ENCODE assay signal across 7 mouse cellular contexts in the genomic region with DNA sequence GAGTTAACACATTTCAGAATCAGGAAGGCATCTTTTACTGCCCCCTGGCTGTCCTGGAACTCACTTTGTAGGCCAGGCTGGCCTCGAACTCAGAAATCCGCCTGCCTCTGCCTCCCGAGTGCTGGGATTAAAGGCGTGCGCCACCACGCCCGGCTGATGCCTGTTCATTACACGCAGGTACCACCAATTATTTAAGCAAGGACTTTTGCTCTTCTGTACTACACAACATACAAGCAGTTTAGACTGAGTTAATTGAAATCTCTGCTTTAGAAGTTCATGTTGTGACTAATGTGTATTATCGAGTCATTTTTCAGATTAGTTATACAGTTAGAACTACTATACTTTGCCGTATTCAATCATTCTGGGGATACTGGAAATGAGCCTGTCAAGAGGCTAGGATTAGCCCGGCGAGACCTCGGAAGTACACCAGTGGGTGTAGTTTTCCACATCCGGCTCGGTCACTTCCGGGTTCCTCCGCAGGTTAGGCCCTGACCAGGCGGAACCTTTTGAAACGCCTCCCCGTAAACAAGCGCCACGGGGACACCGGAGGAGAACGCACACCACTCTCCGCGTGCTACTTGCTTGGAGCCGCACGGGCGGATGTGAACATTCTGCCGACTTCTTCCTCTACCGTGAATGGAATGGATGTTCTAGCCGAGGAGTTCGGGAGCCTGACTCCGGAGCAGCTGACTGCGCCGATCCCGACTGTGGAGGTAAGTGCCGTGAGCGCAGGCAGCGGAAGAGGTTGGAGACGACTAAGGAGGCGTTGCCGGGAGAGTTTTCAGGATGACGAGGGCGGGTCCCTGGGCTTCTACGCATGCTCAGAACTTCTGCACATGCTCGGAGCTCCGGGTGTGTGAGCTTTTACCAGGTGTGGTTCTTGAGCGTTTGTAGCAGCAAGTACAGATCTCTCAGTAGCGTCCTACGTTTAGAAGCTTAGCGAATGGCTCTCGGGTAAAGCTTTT. TPM values are rescaled to one million over a fixed set of nuclear protein-coding genes. Genes with fewer than 3 reads are reported as not detected.
A peak's percentile ranks its signal among the peaks of the same experiment; 100 is the strongest.
DNase-seq lines count a peak whose midpoint lies in the region; ATAC-seq and TF ChIP-seq lines count a peak whose summit lies in the region.

A gene (plus strand): TSS at position 467 of the 965 bp plus-strand sequence.

- peak; percentile 96 for DNase-seq in adrenal gland, postnatal 10 days
- DNase-seq in embryonic facial prominence, embryonic 10.5 days (ENCODE audit: low spot score): peak; percentile 93
- peak; percentile 85 for DNase-seq in gonadal fat pad, adult 2 months (ENCODE audit: low read depth)
- peak; percentile 93 for DNase-seq in left cerebral cortex, postnatal 4 days

- no peaks in the 10 kb centered on the region for H3K9me3 ChIP-seq in embryonic facial prominence, embryonic 10.5 days
- no peaks in the 10 kb centered on the region for H3K9me3 ChIP-seq in intestine, postnatal 0 days (ENCODE audit: control insufficient read depth)
- no peaks in the 10 kb centered on the region for H3K9me3 ChIP-seq in midbrain, embryonic 12.5 days

- TF ChIP-seq CTCF in intestine, postnatal 0 days (IDR thresholded peaks at IDR 0.05; ENCODE audit: low read depth): peak; percentile 38
- TF ChIP-seq CTCF in small intestine, adult 2 months (IDR thresholded peaks at IDR 0.05; ENCODE audit: extremely low read depth, insufficient read length, insufficient replicate concordance, low read depth, low read length): peak; percentile 7; the same call in 1 of the 2 replicates

- H3K4me1 ChIP-seq in embryonic facial prominence, embryonic 10.5 days: peaks cover 15% of the 10 kb centered on the region
- no peaks in the 10 kb centered on the region for H3K4me1 ChIP-seq in intestine, postnatal 0 days (replicated peaks; ENCODE audit: control insufficient read depth, insufficient read depth, low read length)
- H3K4me1 ChIP-seq in midbrain, embryonic 12.5 days: peaks cover 9% of the 10 kb centered on the region
- peaks cover 4% of the 10 kb centered on the region; the same call in 1 of the 2 replicates for H3K4me1 ChIP-seq in small intestine, adult 2 months (ENCODE audit: control insufficient read depth, insufficient read depth, insufficient read length, low read length)

- 8% methylated on average over 53 of the region's 53 CpGs for WGBS in embryonic facial prominence, embryonic 10.5 days
- 6% methylated on average over 53 of the region's 53 CpGs for WGBS in intestine, postnatal 0 days
- WGBS in midbrain, embryonic 12.5 days: 7% methylated on average over 53 of the region's 53 CpGs
- 6% methylated on average over 53 of the region's 53 CpGs for WGBS in small intestine, adult 2 months

- H3K36me3 ChIP-seq in embryonic facial prominence, embryonic 10.5 days (replicated peaks): no peaks in the 10 kb centered on the region
- no peaks in the 10 kb centered on the region for H3K36me3 ChIP-seq in intestine, postnatal 0 days (ENCODE audit: control insufficient read depth, insufficient read depth)
- H3K36me3 ChIP-seq in midbrain, embryonic 12.5 days: no peaks in the 10 kb centered on the region
- no peaks in the 10 kb centered on the region for H3K36me3 ChIP-seq in small intestine, adult 2 months (ENCODE audit: control insufficient read depth, insufficient read depth, low read length)

- peak within 1 kb of the TSS; percentile 48 for H3K9ac ChIP-seq in intestine, postnatal 0 days (ENCODE audit: low read depth, low read length)
- peak within 1 kb of the TSS; percentile 62 for H3K9ac ChIP-seq in midbrain, embryonic 12.5 days (replicated peaks)

- no peaks in the 10 kb centered on the region for H3K27me3 ChIP-seq in embryonic facial prominence, embryonic 10.5 days (replicated peaks; ENCODE audit: low read depth, poor library complexity, severe bottlenecking)
- H3K27me3 ChIP-seq in intestine, postnatal 0 days (replicated peaks; ENCODE audit: control insufficient read depth, insufficient read depth, low read length): no peaks in the 10 kb centered on the region
- H3K27me3 ChIP-seq in midbrain, embryonic 12.5 days: no peaks in the 10 kb centered on the region
- no peaks in the 10 kb centered on the region for H3K27me3 ChIP-seq in small intestine, adult 2 months (ENCODE audit: control insufficient read depth, insufficient read depth, low read length)

- peak within 1 kb of the TSS; percentile 89 for H3K27ac ChIP-seq in embryonic facial prominence, embryonic 10.5 days (replicated peaks)
- peak within 1 kb of the TSS; percentile 85 for H3K27ac ChIP-seq in intestine, postnatal 0 days (ENCODE audit: low read depth, low read length)
- H3K27ac ChIP-seq in midbrain, embryonic 12.5 days (replicated peaks): peak within 1 kb of the TSS; percentile 93
- H3K27ac ChIP-seq in small intestine, adult 2 months (ENCODE audit: insufficient read depth, low read depth, low read length): peak within 1 kb of the TSS; percentile 94

- ATAC-seq in intestine, postnatal 0 days: peak; percentile 99
- ATAC-seq in midbrain, embryonic 12.5 days (ENCODE audit: low FRiP score, low read depth): peak; percentile 96

- peak; percentile 71 for TF ChIP-seq POLR2A in small intestine, adult 2 months (IDR thresholded peaks at IDR 0.05; ENCODE audit: low read depth, low read length)

- H3K4me2 ChIP-seq in intestine, postnatal 0 days (replicated peaks; ENCODE audit: low read depth): peak within 1 kb of the TSS; percentile 77
- H3K4me2 ChIP-seq in midbrain, embryonic 12.5 days (replicated peaks): peak within 1 kb of the TSS; percentile 71

- peak within 1 kb of the TSS; percentile 82 for H3K4me3 ChIP-seq in embryonic facial prominence, embryonic 10.5 days
- H3K4me3 ChIP-seq in intestine, postnatal 0 days (ENCODE audit: low read depth, low read length): peak within 1 kb of the TSS; percentile 55
- H3K4me3 ChIP-seq in midbrain, embryonic 12.5 days: peak within 1 kb of the TSS; percentile 71
- peak within 1 kb of the TSS; percentile 73 for H3K4me3 ChIP-seq in small intestine, adult 2 months (ENCODE audit: low read depth, low read length)

- intact Hi-C loops in left cerebral cortex, postnatal 4 days (cut with DNase I): no loop called here

RNA-seq across cellular contexts. Expression of the gene that starts here (rescaled TPM):
- total RNA-seq in adrenal gland, postnatal 10 days (2021): 10 to 100 TPM; 22.4 to 26.8 TPM
- 19.5 and 20.4 TPM in 2 replicates for polyA plus RNA-seq in embryonic facial prominence, embryonic 10.5 days (2016; fragmentation: Nextera tagmentation; extraction: Ambion mirVana)
- polyA plus RNA-seq in gonadal fat pad, adult 2 months (2012; rRNA removed): 8.2 and 8.3 TPM in 2 replicates
- polyA plus RNA-seq in intestine, postnatal 0 days (2015; fragmentation: Nextera tagmentation; extraction: Ambion mirVana): 3.3 and 4.2 TPM in 2 replicates
- 10 to 100 TPM; 17.6 to 18.0 TPM for total RNA-seq in left cerebral cortex, postnatal 4 days (2021)
- polyA plus RNA-seq in midbrain, embryonic 12.5 days (2016; fragmentation: Nextera tagmentation; extraction: Ambion mirVana): 18.7 and 19.6 TPM in 2 replicates
- polyA plus RNA-seq in small intestine, adult 2 months (2012; rRNA removed): 0.75 and 1.6 TPM in 2 replicates

Comparison
In these comparisons a context has a peak if more than half of its experiments do, and no peak if none do; other contexts are left out.
1. Peak in every context shown above with its lines: DNase-seq, ATAC-seq, H3K4me3 ChIP-seq and H3K27ac ChIP-seq.